Mouse (Mus musculus) adrenal gland, postnatal 25 days (tissue): ENCODE results near the gene Ppm1m. TPM values are rescaled to one million over a fixed set of nuclear protein-coding genes. Genes with fewer than 3 reads are reported as not detected.
"Not testable (repeated sequence)": the region's sequence is repeated elsewhere in the genome, so short reads cannot be mapped to it uniquely, and the experiment has no call there.

ENCODE experiments used
- DNase-seq: peaks from one replicate; pipeline ENCODE4 v3.0.0; 2021; ENCODE audit warnings: mixed read lengths
- total RNA-seq: library from RNA; stranded (reverse); gene quantifications from 2 replicates; pipeline ENCODE4 v1.2.3, GENCODE M21; 2021

Gene Ppm1m
- total RNA-seq, 1 experiment from 2014 or later: 156 TPM

GRCm38 (mm10) chr9:106192998-106193397, 6.5 kb downstream of the Ppm1m start:
- no peak for DNase-seq

GRCm38 (mm10) chr9:106192024-106192423, 7.5 kb downstream of the Ppm1m start:
- no peak for DNase-seq

GRCm38 (mm10) chr9:106191355-106191754, 8.2 kb downstream of the Ppm1m start:
- DNase-seq: no peak

- DNase-seq: no peak
Observed at GRCm38 (mm10) chr9:106183996-106184395, 15.6 kb downstream of the Ppm1m start.

- no peak for DNase-seq
Observed at GRCm38 (mm10) chr9:106182146-106182545, 17.4 kb downstream of the Ppm1m start.

- DNase-seq: no peak
Observed at GRCm38 (mm10) chr9:106179964-106180363, 19.6 kb downstream of the Ppm1m start.

GRCm38 (mm10) chr9:106179454-106179853, 20.1 kb downstream of the Ppm1m start:
- DNase-seq: no peak

- no peak for DNase-seq
Observed at GRCm38 (mm10) chr9:106177799-106178198, 21.7 kb downstream of the Ppm1m start.

GRCm38 (mm10) chr9:106176769-106177168, 22.8 kb downstream of the Ppm1m start:
- DNase-seq: no peak

- no peak for DNase-seq
Observed at GRCm38 (mm10) chr9:106175552-106176200, 23.9 kb downstream of the Ppm1m start.

- DNase-seq: no peak
Observed at GRCm38 (mm10) chr9:106173363-106173762, 26.2 kb downstream of the Ppm1m start.

- DNase-seq: no peak
Observed at GRCm38 (mm10) chr9:106172527-106172926, 27.0 kb downstream of the Ppm1m start.

GRCm38 (mm10) chr9:106171346-106172158, 28.0 kb downstream of the Ppm1m start:
- DNase-seq: peak; percentile 87

GRCm38 (mm10) chr9:106170556-106171345, 28.8 kb downstream of the Ppm1m start, which contains the start of gene Wdr82:
TSS of gene Wdr82 (plus strand) at chr9:106170928.
- DNase-seq: peak; percentile 91

GRCm38 (mm10) chr9:106169917-106170316, 29.6 kb downstream of the Ppm1m start:
- DNase-seq: no peak

- not testable (repeated sequence) for DNase-seq
Observed at GRCm38 (mm10) chr9:106169006-106169405, 30.5 kb downstream of the Ppm1m start.

GRCm38 (mm10) chr9:106167703-106168102, 31.8 kb downstream of the Ppm1m start:
- DNase-seq: no peak

GRCm38 (mm10) chr9:106167241-106167640, 32.3 kb downstream of the Ppm1m start:
- no peak for DNase-seq

- no peak for DNase-seq
Observed at GRCm38 (mm10) chr9:106166709-106167108, 32.8 kb downstream of the Ppm1m start.

- no peak for DNase-seq
Observed at GRCm38 (mm10) chr9:106160426-106160825, 39.1 kb downstream of the Ppm1m start.

GRCm38 (mm10) chr9:106159784-106160301, 39.7 kb downstream of the Ppm1m start:
- peak; percentile 98 for DNase-seq

GRCm38 (mm10) chr9:106159237-106159636, 40.3 kb downstream of the Ppm1m start:
- DNase-seq: no peak
